Mouse (Mus musculus): ENCODE measurements around the gene Mtch2. TPM values are rescaled to one million over a fixed set of nuclear protein-coding genes. Genes with fewer than 3 reads are reported as not detected.

Mtch2 gene
- polyA plus RNA-seq, 1 experiment from 2014 or later: 227 TPM

DNA sequence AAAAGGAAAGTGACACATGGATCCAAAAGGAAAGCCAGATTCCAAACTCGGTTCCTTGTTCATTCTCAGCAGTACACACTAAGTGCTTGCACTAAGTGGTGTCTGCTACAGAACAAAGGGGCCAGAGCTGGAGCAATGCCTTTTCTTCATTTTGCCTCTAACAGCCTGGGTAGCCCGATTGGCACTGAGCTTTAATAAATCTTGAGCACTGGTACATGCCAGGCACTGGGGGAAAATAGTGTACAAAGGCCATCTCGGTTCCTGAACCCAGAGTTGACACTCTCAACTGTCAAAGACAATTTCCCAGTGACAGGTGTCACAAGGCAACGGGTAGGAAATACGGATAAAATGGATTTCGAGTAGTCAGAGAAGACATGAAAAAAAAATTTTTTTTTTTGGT lies 784 bp upstream of the Mtch2 start:
- H3K9ac ChIP-seq (ENCODE audit: low read length): no peak overlapping the region
- 49% methylated on average over 6 of the region's 6 CpGs for WGBS
- H3K36me3 ChIP-seq (ENCODE audit: control insufficient read depth, insufficient read depth, low read length): peaks cover 2% of the 10 kb centered on the region; the same call in 1 of the 2 replicates
- DNase-seq (ENCODE audit: low spot score) (no peak), ATAC-seq (ENCODE audit: insufficient number of reproducible peaks, low FRiP score, low TSS enrichment, low read depth) (no peak)
- no peak overlapping the region for H3K4me3 ChIP-seq (ENCODE audit: low read depth, low read length)
- no peak overlapping the region for H3K27ac ChIP-seq (replicated peaks; ENCODE audit: low read depth, low read length)
- H3K4me1 ChIP-seq (ENCODE audit: control insufficient read depth, insufficient read depth, low read length): no peaks in the 10 kb centered on the region
- H3K27me3 ChIP-seq (ENCODE audit: control insufficient read depth, insufficient read depth, low read length): no peaks in the 10 kb centered on the region
- no peaks in the 10 kb centered on the region for H3K9me3 ChIP-seq (ENCODE audit: control insufficient read depth, low read length)
- H3K4me2 ChIP-seq (ENCODE audit: low read depth, severe bottlenecking): peak overlapping the region; percentile 56

- 4% methylated on average over 8 of the region's 8 CpGs for WGBS
- Histone ChIP-seq H3K27me3 (ENCODE audit: control insufficient read depth, insufficient read depth, low read length) (no peaks in the 10 kb centered on the region), H3K36me3 (ENCODE audit: control insufficient read depth, insufficient read depth, low read length) (peaks cover 2% of the 10 kb centered on the region; the same call in 1 of the 2 replicates), H3K4me1 (ENCODE audit: control insufficient read depth, insufficient read depth, low read length) (no peaks in the 10 kb centered on the region), H3K9me3 (ENCODE audit: control insufficient read depth, low read length) (no peaks in the 10 kb centered on the region), H3K27ac (replicated peaks; ENCODE audit: low read depth, low read length) (0 out of 2 replicates have a peak overlapping the region, but pooled peaks have one; percentile 36), H3K9ac (ENCODE audit: low read length) (peak overlapping the region; percentile 47; the same call in 1 of the 2 replicates), H3K4me3 (ENCODE audit: low read depth, low read length) (peak overlapping the region; percentile 86), H3K4me2 (ENCODE audit: low read depth, severe bottlenecking) (peak overlapping the region; percentile 56)
- ATAC-seq (ENCODE audit: insufficient number of reproducible peaks, low FRiP score, low TSS enrichment, low read depth) (peak; percentile 63), DNase-seq (ENCODE audit: low spot score) (no peak)
Observed at GRCm38 (mm10) chr2:90846597-90846954, 379 bp upstream of the Mtch2 start.

GRCm38 (mm10) chr2:90847681-90848050 lies 711 bp downstream of the Mtch2 start:
- ATAC-seq (ENCODE audit: insufficient number of reproducible peaks, low FRiP score, low TSS enrichment, low read depth) (no peak), DNase-seq (ENCODE audit: low spot score) (no peak)
- Histone ChIP-seq H3K9me3 (ENCODE audit: control insufficient read depth, low read length) (no peaks in the 10 kb centered on the region), H3K9ac (ENCODE audit: low read length) (peak overlapping the region; percentile 81), H3K27me3 (ENCODE audit: control insufficient read depth, insufficient read depth, low read length) (no peaks in the 10 kb centered on the region), H3K4me1 (ENCODE audit: control insufficient read depth, insufficient read depth, low read length) (no peaks in the 10 kb centered on the region), H3K27ac (replicated peaks; ENCODE audit: low read depth, low read length) (no peak overlapping the region; the same call in 1 of the 2 replicates), H3K4me3 (ENCODE audit: low read depth, low read length) (peak overlapping the region; percentile 86), H3K4me2 (ENCODE audit: low read depth, severe bottlenecking) (peak overlapping the region; percentile 57), H3K36me3 (ENCODE audit: control insufficient read depth, insufficient read depth, low read length) (peaks cover 2% of the 10 kb centered on the region; the same call in 1 of the 2 replicates)
- 2% methylated on average over 13 of the region's 13 CpGs for WGBS

DNA sequence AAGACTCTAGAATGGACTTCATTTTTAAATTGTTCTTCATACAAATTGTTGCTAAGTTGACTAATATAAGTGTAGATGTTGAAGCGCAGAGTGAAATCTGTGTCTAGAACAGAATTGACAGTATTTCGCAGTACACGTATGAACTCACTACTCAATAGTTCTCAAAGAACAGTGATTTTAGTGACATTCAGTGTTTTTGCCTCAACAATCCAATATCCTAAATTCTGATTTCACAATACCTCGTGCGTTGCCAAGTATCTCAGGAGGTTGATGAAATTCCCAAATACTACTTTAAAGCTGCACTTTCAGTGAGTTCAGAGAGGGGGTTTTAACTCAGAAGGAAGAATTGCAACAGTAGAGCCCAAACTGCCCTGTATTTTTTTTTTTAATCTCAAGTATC lies 1.4 kb downstream of the Mtch2 start:
- ATAC-seq (ENCODE audit: insufficient number of reproducible peaks, low FRiP score, low TSS enrichment, low read depth): no peak
- Histone ChIP-seq H3K27me3 (ENCODE audit: control insufficient read depth, insufficient read depth, low read length) (no peaks in the 10 kb centered on the region), H3K36me3 (ENCODE audit: control insufficient read depth, insufficient read depth, low read length) (peaks cover 6% of the 10 kb centered on the region; the same call in 1 of the 2 replicates), H3K4me3 (ENCODE audit: low read depth, low read length) (peak overlapping the region; percentile 86), H3K9me3 (ENCODE audit: control insufficient read depth, low read length) (no peaks in the 10 kb centered on the region), H3K9ac (ENCODE audit: low read length) (no peak overlapping the region), H3K4me2 (ENCODE audit: low read depth, severe bottlenecking) (peak overlapping the region; percentile 57), H3K4me1 (ENCODE audit: control insufficient read depth, insufficient read depth, low read length) (no peaks in the 10 kb centered on the region), H3K27ac (replicated peaks; ENCODE audit: low read depth, low read length) (no peak overlapping the region)
- WGBS: 92% methylated on average over 5 of the region's 5 CpGs
- no peak for DNase-seq (ENCODE audit: low spot score)

DNA sequence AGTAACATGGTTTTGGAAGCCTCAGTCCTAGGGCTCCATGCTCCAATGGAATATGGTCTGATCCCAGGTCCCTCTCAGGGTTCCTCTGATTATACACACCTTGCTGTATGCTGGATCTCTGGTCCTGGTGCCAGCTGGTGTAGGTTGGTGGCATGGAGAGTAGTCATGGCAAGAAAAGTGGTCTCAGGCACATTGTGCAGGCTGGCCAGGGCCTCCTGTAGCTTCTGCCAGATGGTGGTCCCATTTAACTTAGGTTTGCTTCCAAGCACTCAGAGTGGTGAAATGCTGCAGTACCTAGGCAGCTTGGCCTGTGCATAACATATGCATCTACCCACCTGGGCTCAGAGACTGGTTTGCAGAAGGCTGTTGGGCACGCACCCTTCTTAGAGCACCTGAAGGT lies 3.4 kb downstream of the Mtch2 start:
- H3K27ac ChIP-seq (replicated peaks; ENCODE audit: low read depth, low read length): no peak overlapping the region
- no peaks in the 10 kb centered on the region for H3K4me1 ChIP-seq (ENCODE audit: control insufficient read depth, insufficient read depth, low read length)
- DNase-seq (ENCODE audit: low spot score): no peak
- no peak overlapping the region for H3K9ac ChIP-seq (ENCODE audit: low read length)
- H3K27me3 ChIP-seq (ENCODE audit: control insufficient read depth, insufficient read depth, low read length): no peaks in the 10 kb centered on the region
- H3K4me2 ChIP-seq (ENCODE audit: low read depth, severe bottlenecking): no peak overlapping the region
- H3K36me3 ChIP-seq (ENCODE audit: control insufficient read depth, insufficient read depth, low read length): peaks cover 10% of the 10 kb centered on the region; the same call in 1 of the 2 replicates
- H3K4me3 ChIP-seq (ENCODE audit: low read depth, low read length): no peak overlapping the region
- ATAC-seq (ENCODE audit: insufficient number of reproducible peaks, low FRiP score, low TSS enrichment, low read depth): no peak
- 97% methylated on average over 1 of the region's 1 CpGs for WGBS
- no peaks in the 10 kb centered on the region for H3K9me3 ChIP-seq (ENCODE audit: control insufficient read depth, low read length)

DNA sequence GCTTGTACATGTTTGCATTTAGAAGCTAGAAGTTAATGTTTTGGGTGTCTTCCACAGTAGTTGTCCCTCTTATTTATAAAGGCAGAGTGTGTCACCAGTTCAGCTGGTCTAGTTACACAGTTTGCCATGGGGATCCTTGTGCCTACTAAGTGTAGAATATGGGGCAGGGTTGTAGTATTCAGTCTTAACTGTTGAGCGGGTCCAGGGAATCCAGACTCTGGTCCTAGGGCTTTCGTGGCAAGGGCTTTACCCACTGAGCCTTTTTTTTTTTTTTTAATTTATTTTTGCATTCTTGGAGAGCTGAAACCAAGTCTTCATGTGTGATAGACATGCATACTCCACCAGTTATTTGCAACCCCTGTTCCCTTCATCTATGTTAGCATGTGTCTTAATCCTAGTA lies 14.5 kb downstream of the Mtch2 start:
- H3K4me2 ChIP-seq (ENCODE audit: low read depth, severe bottlenecking): no peak overlapping the region
- H3K4me1 ChIP-seq (ENCODE audit: control insufficient read depth, insufficient read depth, low read length): no peaks in the 10 kb centered on the region
- ATAC-seq (ENCODE audit: insufficient number of reproducible peaks, low FRiP score, low TSS enrichment, low read depth) (no peak), DNase-seq (ENCODE audit: low spot score) (no peak)
- no peak overlapping the region for H3K9ac ChIP-seq (ENCODE audit: low read length)
- WGBS: 98% methylated on average over 2 of the region's 2 CpGs
- no peaks in the 10 kb centered on the region for H3K9me3 ChIP-seq (ENCODE audit: control insufficient read depth, low read length)
- no peaks in the 10 kb centered on the region for H3K27me3 ChIP-seq (ENCODE audit: control insufficient read depth, insufficient read depth, low read length)
- no peaks in the 10 kb centered on the region; the same call in 1 of the 2 replicates for H3K36me3 ChIP-seq (ENCODE audit: control insufficient read depth, insufficient read depth, low read length)
- no peak overlapping the region for H3K27ac ChIP-seq (replicated peaks; ENCODE audit: low read depth, low read length)
- no peak overlapping the region for H3K4me3 ChIP-seq (ENCODE audit: low read depth, low read length)

GRCm38 (mm10) chr2:90864184-90864583 lies 17.2 kb downstream of the Mtch2 start:
- no peak overlapping the region for H3K27ac ChIP-seq (replicated peaks; ENCODE audit: low read depth, low read length)
- no peak overlapping the region for H3K4me2 ChIP-seq (ENCODE audit: low read depth, severe bottlenecking)
- ATAC-seq (ENCODE audit: insufficient number of reproducible peaks, low FRiP score, low TSS enrichment, low read depth): no peak

DNA sequence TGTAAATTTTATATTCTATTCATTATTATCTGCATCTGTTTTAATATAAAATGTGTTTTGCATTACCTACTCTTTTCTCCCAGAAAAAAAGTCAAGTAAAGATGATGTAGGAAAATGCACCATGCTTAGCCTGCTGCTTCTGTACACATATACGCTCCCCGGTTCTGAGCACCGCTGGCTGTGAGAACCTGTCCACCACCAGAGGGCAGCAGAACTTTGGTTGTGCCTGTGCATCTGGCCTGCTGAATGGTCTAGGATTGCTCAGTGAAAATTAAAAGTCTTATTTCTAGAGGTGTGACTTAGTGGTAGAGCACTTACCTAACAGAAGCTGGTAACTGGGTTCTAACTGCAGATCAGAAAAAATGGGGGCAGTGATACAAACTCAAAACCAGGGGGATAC lies 19.6 kb downstream of the Mtch2 start:
- peaks cover 3% of the 10 kb centered on the region for H3K36me3 ChIP-seq (ENCODE audit: control insufficient read depth, insufficient read depth, low read length)
- no peaks in the 10 kb centered on the region for H3K4me1 ChIP-seq (ENCODE audit: control insufficient read depth, insufficient read depth, low read length)
- no peaks in the 10 kb centered on the region for H3K9me3 ChIP-seq (ENCODE audit: control insufficient read depth, low read length)
- H3K4me2 ChIP-seq (ENCODE audit: low read depth, severe bottlenecking): no peak overlapping the region
- no peak overlapping the region for H3K27ac ChIP-seq (replicated peaks; ENCODE audit: low read depth, low read length)
- ATAC-seq (ENCODE audit: insufficient number of reproducible peaks, low FRiP score, low TSS enrichment, low read depth) (peak; percentile 76), DNase-seq (ENCODE audit: low spot score) (peak; percentile 87)
- H3K27me3 ChIP-seq (ENCODE audit: control insufficient read depth, insufficient read depth, low read length): no peaks in the 10 kb centered on the region
- H3K9ac ChIP-seq (ENCODE audit: low read length): no peak overlapping the region
- WGBS: 42% methylated on average over 3 of the region's 3 CpGs
- H3K4me3 ChIP-seq (ENCODE audit: low read depth, low read length): no peak overlapping the region

More at GRCm38 (mm10) chr2:90864184-90864583, 17.2 kb downstream of the Mtch2 start:
- Histone ChIP-seq H3K9ac (ENCODE audit: low read length) (no peak overlapping the region), H3K27me3 (ENCODE audit: control insufficient read depth, insufficient read depth, low read length) (no peaks in the 10 kb centered on the region), H3K4me3 (ENCODE audit: low read depth, low read length) (no peak overlapping the region), H3K4me1 (ENCODE audit: control insufficient read depth, insufficient read depth, low read length) (no peaks in the 10 kb centered on the region), H3K36me3 (ENCODE audit: control insufficient read depth, insufficient read depth, low read length) (peaks cover 3% of the 10 kb centered on the region), H3K9me3 (ENCODE audit: control insufficient read depth, low read length) (no peaks in the 10 kb centered on the region)
- DNase-seq (ENCODE audit: low spot score): no peak

DNA sequence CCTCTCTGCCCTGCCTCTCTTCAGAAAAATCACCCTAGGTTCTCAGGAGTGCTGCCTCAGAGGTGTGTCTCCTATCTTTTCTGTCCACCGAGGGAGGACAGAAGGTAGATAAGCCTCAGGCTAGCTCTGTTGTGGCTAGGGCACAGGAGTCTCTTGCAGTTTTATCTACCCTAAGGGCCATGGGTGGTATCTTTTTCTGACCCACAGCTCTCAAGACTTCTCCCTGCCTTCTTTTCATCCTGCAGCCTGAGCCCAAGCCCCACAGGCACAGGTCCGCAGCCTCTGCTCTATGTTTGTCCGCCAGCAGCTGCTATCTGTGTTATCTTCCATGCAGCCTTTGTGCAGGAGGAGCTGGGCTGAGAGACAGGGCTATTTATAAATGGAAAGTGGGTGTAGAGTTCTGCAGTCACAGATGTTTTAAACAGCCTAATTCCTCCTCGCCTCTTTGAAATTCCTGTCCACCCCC lies 23.2 kb downstream of the Mtch2 start:
- H3K27ac ChIP-seq (replicated peaks; ENCODE audit: low read depth, low read length): no peak overlapping the region
- no peak overlapping the region for H3K9ac ChIP-seq (ENCODE audit: low read length)
- no peaks in the 10 kb centered on the region for H3K27me3 ChIP-seq (ENCODE audit: control insufficient read depth, insufficient read depth, low read length)
- 53% methylated on average over 4 of the region's 4 CpGs for WGBS
- H3K9me3 ChIP-seq (ENCODE audit: control insufficient read depth, low read length): no peaks in the 10 kb centered on the region
- DNase-seq (ENCODE audit: low spot score): no peak
- no peak overlapping the region for H3K4me2 ChIP-seq (ENCODE audit: low read depth, severe bottlenecking)
- no peak for ATAC-seq (ENCODE audit: insufficient number of reproducible peaks, low FRiP score, low TSS enrichment, low read depth)
- H3K4me3 ChIP-seq (ENCODE audit: low read depth, low read length): no peak overlapping the region
- no peaks in the 10 kb centered on the region for H3K4me1 ChIP-seq (ENCODE audit: control insufficient read depth, insufficient read depth, low read length)
- peaks cover 3% of the 10 kb centered on the region; the same call in 1 of the 2 replicates for H3K36me3 ChIP-seq (ENCODE audit: control insufficient read depth, insufficient read depth, low read length)
